Mouse (Mus musculus): Measurements from ENCODE around the gene Ap2a1.

Ap2a1 gene

GRCm38 (mm10) chr7:44929204-44930151 is at the start of gene Ap2a1:
TSS of gene Ap2a1 (minus strand) at chr7:44929496.
- DNase-seq (ENCODE audit: low spot score in 2 of 2), result peak; percentile 100

GRCm38 (mm10) chr7:44978300-44978699 is 49.0 kb upstream of the Ap2a1 start:
- DNase-seq (ENCODE audit: low spot score in 2 of 2), result no peak

- DNase-seq (ENCODE audit: low spot score in 2 of 2), result no peak
Observed at GRCm38 (mm10) chr7:44975117-44975419, 45.8 kb upstream of the Ap2a1 start.

DNA sequence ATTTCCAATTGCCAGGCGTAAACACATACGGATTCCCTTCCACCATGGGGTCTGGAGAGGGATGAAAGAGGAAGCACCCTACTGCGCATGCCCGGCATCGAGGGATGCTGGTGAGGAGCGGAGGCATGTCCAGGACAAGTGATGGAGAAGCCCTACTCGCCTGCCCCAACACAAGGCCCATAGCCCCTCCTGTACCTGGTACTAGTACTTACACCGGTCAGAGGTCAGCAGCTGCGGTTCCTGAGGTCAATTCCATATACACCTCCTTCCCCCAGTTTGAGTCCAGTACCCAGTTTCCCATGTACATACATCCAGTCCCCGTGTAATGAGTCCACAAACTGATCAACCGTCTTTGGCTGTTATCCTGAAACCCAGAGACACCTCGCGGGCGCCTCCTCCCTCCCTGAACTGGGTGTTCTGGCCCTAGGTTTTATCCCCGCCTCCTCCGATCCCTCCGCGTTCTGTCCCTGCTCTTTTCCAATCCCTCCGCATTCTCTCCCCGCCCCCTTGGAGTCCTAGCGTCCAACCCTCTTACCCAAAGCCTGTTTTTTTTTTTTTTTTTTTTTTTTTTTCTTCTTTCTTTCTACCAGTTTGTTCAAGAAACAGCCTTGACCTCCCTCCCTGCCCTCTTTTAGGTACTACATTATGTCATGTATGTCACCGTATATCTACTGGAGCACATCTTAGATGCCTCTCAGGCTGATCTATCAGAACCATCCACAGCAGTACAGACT is 45.3 kb upstream of the Ap2a1 start, which contains the start of gene Cpt1c:
Cpt1c (minus strand) TSS at position 469 of the 734 bp plus-strand sequence.
- peak; percentile 75 to 84 for DNase-seq (ENCODE audit: low spot score in 2 of 2)

DNA sequence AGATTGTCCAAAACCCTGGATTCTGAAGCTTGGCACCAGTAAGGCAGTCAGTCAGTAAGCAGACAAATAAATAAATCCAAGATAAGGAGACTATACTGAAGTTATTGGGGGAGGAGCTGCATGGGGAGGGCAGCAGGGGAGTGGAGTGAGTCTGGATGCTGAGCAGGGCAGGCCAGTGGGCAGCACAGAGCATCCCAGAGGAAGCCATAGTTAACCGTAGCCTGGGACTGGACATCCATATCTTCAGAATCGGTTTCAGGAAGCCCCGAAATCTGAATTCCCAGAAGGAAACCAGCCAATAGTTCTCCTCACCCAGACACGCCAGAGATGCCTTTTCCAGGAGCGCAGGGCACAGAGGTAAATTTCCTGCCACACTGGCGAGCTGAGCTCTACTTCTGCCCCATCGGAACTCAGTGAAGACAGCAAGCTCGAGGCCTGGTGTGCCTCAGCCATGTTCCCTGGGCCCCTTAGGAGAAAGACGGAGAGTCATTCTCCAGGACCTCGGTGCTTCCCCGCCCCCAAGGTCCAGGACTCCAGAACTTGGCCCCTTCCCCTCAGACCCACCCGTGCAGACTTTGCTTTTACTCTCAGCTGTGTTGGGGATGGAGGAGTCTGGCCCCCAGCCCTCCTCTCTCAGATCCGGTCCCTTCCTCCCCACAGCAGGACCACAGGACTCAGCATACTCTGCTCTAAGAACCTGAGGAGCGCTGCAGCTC is 44.3 kb upstream of the Ap2a1 start:
- no peak for DNase-seq (ENCODE audit: low spot score in 2 of 2)

DNA sequence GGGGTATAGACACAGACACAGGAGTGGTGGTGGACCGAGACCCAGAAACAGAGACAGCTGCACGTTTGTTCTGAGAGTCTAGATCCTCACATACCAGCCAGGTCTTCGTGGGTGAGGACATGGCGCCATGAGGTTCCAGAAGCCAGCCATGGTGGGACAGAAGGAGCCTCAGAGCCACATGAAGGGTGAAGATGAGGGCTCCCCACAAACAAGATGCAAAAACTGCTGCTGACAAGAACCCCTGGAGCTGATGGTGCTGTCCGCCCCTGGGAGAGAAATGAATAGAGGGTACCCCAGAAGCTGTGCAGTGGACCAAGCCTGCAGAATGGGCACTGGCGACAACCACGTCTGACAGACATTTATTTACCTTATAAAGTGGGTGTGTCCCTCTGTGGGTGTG is 41.8 kb upstream of the Ap2a1 start:
- DNase-seq (ENCODE audit: low spot score in 2 of 2), result no peak

GRCm38 (mm10) chr7:44970231-44970691 is 41.0 kb upstream of the Ap2a1 start:
- DNase-seq (ENCODE audit: low spot score in 2 of 2), result peak; percentile 82

DNA sequence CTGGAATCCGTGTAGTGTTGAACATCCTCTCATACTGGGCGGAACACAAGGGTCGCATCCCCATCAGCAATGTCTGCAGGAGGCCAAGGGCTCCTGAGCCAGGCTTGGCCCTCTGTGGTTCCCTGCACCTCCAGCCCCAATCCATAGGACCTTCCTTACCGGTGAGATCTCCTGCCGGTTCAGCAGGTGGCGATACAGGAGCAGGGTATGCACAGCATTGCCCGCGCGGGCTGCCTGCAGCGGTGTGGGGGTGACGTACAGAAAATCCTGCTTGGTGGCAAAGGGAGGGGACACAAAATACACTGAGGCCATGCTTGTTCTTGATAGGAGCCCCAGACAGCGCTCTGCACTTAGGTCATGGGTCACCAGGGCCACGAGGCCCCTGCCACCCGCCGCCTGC is 37.3 kb upstream of the Ap2a1 start:
- DNase-seq (ENCODE audit: low spot score in 2 of 2), result no peak

DNA sequence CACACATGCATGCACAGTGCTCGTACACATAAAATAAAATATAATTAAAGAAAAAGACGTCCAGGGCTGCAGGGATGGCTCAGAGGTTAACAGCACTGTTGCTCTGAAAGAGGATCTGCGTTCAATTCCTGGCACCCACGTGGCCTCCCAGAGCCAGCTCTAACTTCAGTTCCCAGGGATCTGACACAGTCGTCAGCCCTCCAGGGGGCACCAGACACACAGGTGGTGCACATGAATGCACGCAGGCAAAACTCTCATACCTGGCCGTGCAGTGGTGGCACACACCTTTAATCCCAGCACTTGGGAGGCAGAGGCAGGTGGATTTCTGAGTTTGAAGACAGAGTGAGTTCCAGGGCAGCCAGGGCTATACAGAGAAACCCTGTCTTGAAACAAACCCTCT is 36.7 kb upstream of the Ap2a1 start:
- DNase-seq (ENCODE audit: low spot score in 2 of 2), result no peak

- no peak for DNase-seq (ENCODE audit: low spot score in 2 of 2)
Observed at GRCm38 (mm10) chr7:44964990-44965389, 35.7 kb upstream of the Ap2a1 start.

DNA sequence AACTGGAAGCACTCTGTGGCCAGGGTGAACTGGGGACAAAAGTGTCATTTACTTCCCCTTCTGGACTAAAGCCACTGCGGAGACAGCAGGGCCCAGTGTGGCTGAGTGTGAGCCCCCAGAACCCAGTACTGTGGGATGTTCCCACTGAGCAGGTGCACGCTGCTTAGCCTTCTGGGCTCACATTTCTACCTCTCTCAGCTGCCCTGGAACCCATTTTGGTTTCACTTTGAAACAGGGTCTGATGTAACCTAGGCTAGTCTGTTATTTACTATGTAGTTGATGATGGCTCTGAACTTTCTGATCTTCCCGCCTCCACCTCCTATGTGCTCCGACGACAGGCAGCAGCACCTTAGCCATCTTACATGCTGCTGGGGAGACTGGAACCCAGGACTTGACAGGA is 33.5 kb upstream of the Ap2a1 start:
- DNase-seq (ENCODE audit: low spot score in 2 of 2), result no peak

- DNase-seq (ENCODE audit: low spot score in 2 of 2), result no peak
Observed at GRCm38 (mm10) chr7:44962337-44962736, 33.0 kb upstream of the Ap2a1 start.

- no peak for DNase-seq (ENCODE audit: low spot score in 2 of 2)
Observed at GRCm38 (mm10) chr7:44960512-44960910, 31.2 kb upstream of the Ap2a1 start.

DNA sequence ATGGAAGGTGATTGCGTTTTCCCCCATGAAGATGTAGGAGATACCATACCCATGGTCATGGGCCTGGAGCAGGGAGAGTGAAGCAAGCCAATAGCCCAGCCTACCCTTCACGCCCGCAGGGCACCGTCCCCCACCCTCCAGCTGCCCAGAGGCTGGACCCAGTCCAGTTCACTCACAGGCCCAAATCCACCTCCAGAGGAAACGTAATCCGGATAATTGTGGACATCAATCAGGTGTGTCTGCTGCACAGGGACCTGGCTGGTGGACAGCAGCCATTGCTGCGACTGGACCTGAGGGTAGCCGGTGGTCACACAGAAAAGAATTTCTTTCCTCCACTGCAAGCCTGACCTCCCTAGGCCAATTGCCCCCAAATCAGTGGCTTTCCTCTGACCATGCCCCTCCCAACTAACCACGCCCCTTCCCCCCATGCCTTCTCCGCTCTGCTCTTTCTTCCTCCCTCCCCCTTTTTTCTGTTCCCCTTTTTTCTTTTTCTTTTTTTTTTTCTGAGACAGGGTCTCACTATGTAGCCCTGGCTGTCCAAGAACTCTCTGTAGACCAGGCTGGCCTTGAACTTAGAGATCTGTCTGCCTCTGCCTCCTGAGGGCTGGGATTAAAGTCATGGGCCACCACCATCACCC is 30.7 kb upstream of the Ap2a1 start:
- DNase-seq (ENCODE audit: low spot score in 2 of 2), result no peak

DNA sequence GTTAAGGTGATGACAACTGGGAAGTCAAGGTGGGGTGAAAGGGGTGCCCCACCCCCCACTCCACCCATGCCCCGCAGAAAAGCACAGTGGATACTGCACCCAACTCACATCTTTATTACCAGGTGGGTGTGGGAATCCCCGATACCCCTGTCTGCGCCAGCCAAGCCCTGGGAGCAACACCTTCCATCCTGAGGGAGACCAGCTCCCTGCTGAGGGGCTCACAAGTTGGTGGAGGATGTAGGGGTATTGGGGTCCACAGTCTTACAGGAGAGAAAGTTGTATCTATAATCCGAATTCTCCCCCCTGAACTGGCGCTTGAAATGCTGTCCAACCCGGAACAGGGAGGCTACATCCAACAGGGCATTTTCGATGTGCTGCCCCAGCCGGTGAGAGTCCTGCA is 30.0 kb upstream of the Ap2a1 start:
- DNase-seq (ENCODE audit: low spot score in 2 of 2), result peak in 1 of 2 experiments; percentile 0

DNA sequence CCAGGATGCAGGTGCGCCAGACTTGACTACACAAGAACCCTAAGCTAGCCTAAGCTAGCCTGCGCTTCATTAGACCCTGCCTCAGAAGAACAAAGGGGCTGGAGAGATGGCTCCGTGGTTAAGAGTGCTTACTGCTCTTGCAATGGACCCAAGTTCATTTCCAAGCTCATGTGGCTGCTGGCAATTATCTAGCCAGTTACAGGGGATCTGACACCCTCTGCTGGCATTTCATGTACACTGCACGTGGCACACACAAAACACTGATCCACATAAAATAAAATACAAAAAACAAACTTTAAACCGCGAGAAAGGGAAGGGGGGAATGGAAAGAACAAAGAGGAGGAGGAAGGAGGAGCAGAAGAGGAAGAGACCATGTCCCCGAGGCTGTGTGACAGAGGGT is 28.9 kb upstream of the Ap2a1 start:
- no peak for DNase-seq (ENCODE audit: low spot score in 2 of 2)

- DNase-seq (ENCODE audit: low spot score in 2 of 2), result no peak
Observed at GRCm38 (mm10) chr7:44957183-44957835, 28.0 kb upstream of the Ap2a1 start.

- DNase-seq (ENCODE audit: low spot score in 2 of 2), result no peak
Observed at GRCm38 (mm10) chr7:44956266-44956665, 27.0 kb upstream of the Ap2a1 start.

- no peak for DNase-seq (ENCODE audit: low spot score in 2 of 2)
Observed at GRCm38 (mm10) chr7:44955628-44956027, 26.3 kb upstream of the Ap2a1 start.

DNA sequence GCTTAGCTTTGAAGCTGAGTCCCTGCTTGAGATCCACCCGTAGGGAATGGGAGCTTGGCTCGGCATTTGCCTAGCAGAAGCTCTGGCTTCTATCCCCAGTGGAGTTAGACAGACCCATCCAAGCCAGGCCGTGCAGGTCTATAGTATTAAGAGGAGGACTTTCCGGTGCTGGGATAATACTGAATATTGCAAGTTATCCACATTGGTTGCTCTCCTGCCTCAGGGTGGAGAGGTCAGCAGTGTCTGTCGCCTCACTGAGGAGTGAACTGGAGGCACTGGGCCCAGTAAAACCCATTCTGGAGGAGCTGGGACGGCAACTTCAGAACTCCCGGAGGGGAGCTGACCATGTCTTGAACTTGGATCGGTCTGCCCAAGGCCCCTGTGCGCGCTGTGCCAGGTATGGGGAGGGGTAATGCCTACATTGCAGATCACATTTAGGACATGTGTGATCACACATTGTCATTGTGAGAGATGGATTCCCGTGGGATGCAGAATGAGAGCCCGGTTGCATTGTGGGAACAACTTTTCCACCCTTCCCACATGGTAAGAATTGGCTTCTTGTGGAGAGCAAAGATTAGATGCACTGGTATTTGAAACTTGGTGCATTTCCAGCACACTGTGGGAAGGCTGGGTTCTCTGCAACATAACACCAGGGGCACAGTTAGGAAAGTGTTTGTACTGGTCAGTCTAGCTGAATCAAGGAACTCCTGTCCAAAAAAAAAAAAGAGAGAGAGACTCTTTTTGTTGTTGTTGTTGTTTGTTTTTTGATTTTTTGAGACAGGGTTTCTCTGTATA is 25.0 kb upstream of the Ap2a1 start:
- DNase-seq (ENCODE audit: low spot score in 2 of 2), result no peak
